Mouse (Mus musculus): ENCODE measurements around the gene Tmem165.

Tmem165 gene

DNA sequence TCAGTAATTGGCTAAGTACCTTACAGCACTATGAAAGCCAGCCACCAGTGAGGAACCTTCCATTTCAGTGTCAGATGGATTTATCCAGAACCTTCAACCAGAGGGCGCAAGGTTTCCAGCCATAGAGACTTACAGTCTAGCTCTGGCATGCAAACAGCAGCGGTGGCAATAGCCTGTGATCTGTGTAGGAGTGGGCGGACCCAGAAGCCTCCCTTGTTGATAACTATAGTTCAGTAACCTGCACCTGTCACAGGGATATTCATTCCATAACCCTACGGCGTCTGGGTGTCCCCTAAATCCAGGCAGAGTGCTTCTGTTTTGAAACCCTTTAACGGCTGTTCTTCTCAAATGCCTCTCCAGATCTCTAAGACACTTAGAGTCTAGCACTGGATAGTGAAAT, 24.1 kb upstream of the Tmem165 start:
- no peak for DNase-seq (ENCODE audit: low read depth, low spot score)
- 0 out of 2 replicates have a peak, but pooled peaks cover 1% of the 10 kb centered on the region for H3K36me3 ChIP-seq (ENCODE audit: control insufficient read depth, insufficient read depth, low read length, poor library complexity, severe bottlenecking)
- H3K27me3 ChIP-seq (ENCODE audit: control insufficient read depth, insufficient read depth, low read length, poor library complexity, severe bottlenecking), result no peaks in the 10 kb centered on the region

DNA sequence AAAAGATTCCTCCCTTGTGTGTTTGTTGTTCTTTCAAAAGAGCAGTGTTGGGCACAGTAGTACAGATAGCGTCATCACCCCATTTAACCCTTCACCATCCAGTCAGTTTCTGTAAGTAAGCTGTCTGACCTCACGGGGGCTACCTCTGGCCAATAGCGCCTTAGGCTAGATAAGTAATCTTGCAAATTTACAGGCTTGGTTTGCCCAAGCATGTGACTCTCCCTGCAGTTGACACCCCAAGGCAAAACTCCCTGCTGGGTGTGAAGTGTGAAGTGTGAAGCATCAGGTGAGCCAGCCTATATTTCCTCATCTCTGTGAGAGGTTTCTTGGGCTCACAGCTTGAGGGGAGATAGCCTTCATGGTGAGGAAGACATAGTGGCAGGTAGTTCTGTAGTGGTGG, 23.6 kb upstream of the Tmem165 start:
- no peak for DNase-seq (ENCODE audit: low read depth, low spot score)
- no peaks in the 10 kb centered on the region for H3K27me3 ChIP-seq (ENCODE audit: control insufficient read depth, insufficient read depth, low read length, poor library complexity, severe bottlenecking)
- 0 out of 2 replicates have a peak, but pooled peaks cover 1% of the 10 kb centered on the region for H3K36me3 ChIP-seq (ENCODE audit: control insufficient read depth, insufficient read depth, low read length, poor library complexity, severe bottlenecking)

DNA sequence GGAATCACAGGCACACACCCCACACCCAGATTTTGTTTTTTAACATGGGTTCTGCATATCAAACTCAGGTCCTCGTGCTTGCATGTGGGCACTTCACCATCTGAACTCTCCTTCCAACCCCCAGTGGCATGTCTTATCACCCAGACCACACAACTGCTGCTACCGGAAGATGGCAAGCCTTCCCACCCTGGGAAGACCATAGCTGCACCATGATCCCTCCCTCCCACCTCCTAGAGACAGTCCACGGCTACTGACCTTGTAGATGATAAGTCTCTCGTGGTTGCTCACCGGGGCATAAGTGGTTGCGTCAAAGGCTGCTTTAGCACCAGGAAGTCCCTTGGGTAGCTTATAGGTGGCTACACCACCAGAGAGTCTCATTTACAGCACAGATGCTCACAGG, 22.2 kb upstream of the Tmem165 start:
- DNase-seq (ENCODE audit: low read depth, low spot score), result no peak
- Histone ChIP-seq H3K36me3 (ENCODE audit: control insufficient read depth, insufficient read depth, low read length, poor library complexity, severe bottlenecking) (no peaks in the 10 kb centered on the region), H3K27me3 (ENCODE audit: control insufficient read depth, insufficient read depth, low read length, poor library complexity, severe bottlenecking) (no peaks in the 10 kb centered on the region)

DNA sequence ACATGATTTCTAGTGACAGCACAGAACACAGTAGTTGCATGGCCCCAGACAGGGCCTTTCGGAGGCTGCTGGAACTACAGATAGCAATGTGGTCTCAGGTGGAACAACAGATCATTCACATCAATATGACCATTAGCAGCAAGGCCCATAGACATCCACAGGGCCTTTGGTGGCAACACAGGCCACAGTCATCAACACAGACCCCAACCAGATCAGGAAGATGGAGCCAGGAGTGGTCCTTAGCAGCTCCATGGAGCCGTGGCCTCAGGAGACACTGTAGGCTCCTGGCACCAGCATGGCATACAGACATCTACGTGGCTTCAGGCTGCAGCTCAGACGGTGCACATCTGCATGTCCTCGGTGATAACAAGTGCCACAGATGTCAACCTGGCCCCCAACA, 20.8 kb upstream of the Tmem165 start:
- H3K36me3 ChIP-seq (ENCODE audit: control insufficient read depth, insufficient read depth, low read length, poor library complexity, severe bottlenecking), result no peaks in the 10 kb centered on the region
- no peak for DNase-seq (ENCODE audit: low read depth, low spot score)
- no peaks in the 10 kb centered on the region for H3K27me3 ChIP-seq (ENCODE audit: control insufficient read depth, insufficient read depth, low read length, poor library complexity, severe bottlenecking)

DNA sequence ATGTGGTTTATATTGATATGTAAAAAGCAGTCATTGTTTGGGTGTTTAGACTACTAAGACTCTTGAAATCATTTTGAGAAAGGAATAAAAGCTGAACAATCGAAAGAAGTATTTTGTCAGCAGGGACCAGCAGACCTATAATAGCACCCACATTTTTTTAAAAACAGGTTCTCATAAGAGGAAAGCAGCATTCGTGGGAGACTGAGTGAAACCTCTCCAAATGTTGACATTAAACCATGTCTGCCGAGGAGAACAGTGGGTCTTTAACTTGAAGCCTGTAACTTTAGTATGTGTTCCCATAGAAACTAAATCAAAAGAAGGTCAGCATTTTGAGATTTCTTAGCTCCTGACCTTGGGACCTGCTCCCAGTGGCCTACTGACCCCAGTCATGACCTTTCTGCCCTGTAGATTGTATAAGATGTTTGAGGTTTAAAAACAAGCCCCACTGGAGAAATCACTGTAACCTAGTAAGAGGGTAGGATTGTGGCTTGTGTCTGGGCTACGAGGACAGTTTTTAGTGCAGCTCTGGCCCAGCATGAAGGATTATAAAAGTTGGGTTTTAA, 19.8 kb upstream of the Tmem165 start:
- DNase-seq (ENCODE audit: low read depth, low spot score), result no peak
- Histone ChIP-seq H3K27me3 (ENCODE audit: control insufficient read depth, insufficient read depth, low read length, poor library complexity, severe bottlenecking) (no peaks in the 10 kb centered on the region), H3K36me3 (ENCODE audit: control insufficient read depth, insufficient read depth, low read length, poor library complexity, severe bottlenecking) (no peaks in the 10 kb centered on the region)

DNA sequence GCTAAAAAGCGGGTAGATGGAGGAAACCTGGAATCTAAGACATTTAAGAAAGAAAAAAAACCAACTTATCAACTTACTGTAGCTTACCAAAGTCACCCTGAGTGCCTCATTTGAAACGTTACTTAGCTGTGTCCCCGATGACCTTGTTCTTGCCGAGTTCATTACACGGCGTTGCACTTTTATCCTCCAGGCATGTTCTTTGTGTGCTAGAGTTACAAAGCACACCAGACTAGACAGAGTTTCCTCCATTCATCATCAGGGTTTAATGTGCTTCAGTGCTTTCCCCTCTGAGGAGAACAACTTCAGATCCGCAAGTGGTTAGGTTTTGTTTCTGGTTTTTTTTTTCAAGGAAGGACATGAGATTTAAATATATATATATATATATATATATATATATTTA, 18.9 kb upstream of the Tmem165 start:
- Histone ChIP-seq H3K27me3 (ENCODE audit: control insufficient read depth, insufficient read depth, low read length, poor library complexity, severe bottlenecking) (no peaks in the 10 kb centered on the region), H3K36me3 (ENCODE audit: control insufficient read depth, insufficient read depth, low read length, poor library complexity, severe bottlenecking) (no peaks in the 10 kb centered on the region)
- DNase-seq (ENCODE audit: low read depth, low spot score), result no peak

DNA sequence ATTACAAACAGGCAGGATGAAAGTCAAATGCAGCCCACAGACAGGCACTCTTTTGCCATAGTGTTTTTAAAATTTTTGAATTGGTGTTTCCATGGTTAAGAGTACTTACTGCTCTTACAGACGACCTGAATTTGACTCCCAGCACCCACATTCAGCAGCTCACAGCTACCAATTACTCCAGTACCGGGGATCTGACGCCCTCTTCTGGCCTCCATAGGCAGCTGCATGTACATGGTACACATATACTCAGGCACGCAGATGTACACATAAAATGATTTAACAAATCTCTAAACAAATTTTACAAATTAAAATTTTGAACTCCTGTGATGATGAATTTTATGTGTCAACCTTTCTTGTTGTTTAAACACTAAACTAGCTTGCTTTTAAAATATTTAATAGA, 13.2 kb upstream of the Tmem165 start:
- no peak for DNase-seq (ENCODE audit: low read depth, low spot score)
- Histone ChIP-seq H3K27me3 (ENCODE audit: control insufficient read depth, insufficient read depth, low read length, poor library complexity, severe bottlenecking) (no peaks in the 10 kb centered on the region), H3K36me3 (ENCODE audit: control insufficient read depth, insufficient read depth, low read length, poor library complexity, severe bottlenecking) (no peaks in the 10 kb centered on the region)

DNA sequence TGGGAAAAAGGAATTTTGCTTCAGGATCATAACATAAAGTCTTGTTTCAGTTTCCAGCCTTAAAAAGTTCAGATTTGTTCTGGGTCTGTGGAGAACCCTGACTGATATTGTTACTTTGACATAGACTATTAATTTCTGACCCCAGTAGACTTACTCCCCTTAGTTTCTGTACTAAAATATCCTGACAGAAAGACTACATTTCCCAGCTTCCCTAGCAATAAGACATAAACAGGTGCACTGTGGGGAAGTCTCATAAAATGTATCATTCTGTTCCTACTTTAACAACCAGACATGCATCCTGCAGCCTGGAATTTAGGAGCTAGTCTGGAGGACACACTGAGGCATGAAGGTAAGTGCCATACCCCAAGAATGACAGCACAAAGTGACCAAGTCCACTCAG, 12.6 kb upstream of the Tmem165 start:
- Histone ChIP-seq H3K36me3 (ENCODE audit: control insufficient read depth, insufficient read depth, low read length, poor library complexity, severe bottlenecking) (no peaks in the 10 kb centered on the region), H3K27me3 (ENCODE audit: control insufficient read depth, insufficient read depth, low read length, poor library complexity, severe bottlenecking) (no peaks in the 10 kb centered on the region)
- no peak for DNase-seq (ENCODE audit: low read depth, low spot score)

DNA sequence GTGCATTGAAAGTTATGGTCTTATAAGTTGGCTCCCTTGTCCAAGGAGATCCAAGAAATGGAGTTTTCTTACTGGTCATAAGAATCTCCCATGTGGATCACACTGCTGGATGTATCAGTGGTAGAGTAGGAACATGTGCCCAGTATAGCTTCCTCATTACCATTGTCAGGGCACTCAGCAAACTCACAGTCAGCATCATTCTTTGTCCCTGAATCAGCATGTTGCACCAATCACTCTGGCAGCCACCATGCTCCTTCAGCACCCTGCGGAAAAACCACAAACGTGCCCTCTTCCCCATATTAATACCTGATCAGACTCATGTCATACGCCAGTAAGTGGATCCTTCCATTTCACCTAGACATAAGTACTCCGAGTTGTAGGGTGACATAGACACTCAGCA, 8.6 kb upstream of the Tmem165 start:
- H3K36me3 ChIP-seq (ENCODE audit: control insufficient read depth, insufficient read depth, low read length, poor library complexity, severe bottlenecking), result no peaks in the 10 kb centered on the region
- H3K27me3 ChIP-seq (ENCODE audit: control insufficient read depth, insufficient read depth, low read length, poor library complexity, severe bottlenecking), result no peaks in the 10 kb centered on the region
- DNase-seq (ENCODE audit: low read depth, low spot score), result no peak

DNA sequence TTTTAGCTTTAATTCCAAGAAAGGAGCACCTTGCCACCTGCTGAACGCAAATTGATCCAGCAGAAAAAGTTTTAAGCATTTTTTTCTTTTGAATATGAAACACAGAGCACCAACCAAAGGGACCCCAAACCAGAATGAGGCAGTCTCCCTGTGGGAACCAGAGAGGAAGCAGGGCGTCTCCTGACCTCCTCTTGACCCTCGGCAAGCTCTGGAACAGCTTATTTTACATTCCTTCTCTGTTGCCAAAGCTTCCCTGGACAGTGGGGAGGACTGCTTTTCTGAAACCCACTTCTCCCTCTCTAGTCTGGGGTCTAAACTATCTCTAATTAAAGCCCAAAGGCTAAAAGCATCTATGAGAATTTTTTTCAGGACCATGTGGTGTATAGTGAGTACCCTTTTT, 7.3 kb upstream of the Tmem165 start:
- no peak for DNase-seq (ENCODE audit: low read depth, low spot score)
- H3K27me3 ChIP-seq (ENCODE audit: control insufficient read depth, insufficient read depth, low read length, poor library complexity, severe bottlenecking), result no peaks in the 10 kb centered on the region
- no peaks in the 10 kb centered on the region for H3K36me3 ChIP-seq (ENCODE audit: control insufficient read depth, insufficient read depth, low read length, poor library complexity, severe bottlenecking)

DNA sequence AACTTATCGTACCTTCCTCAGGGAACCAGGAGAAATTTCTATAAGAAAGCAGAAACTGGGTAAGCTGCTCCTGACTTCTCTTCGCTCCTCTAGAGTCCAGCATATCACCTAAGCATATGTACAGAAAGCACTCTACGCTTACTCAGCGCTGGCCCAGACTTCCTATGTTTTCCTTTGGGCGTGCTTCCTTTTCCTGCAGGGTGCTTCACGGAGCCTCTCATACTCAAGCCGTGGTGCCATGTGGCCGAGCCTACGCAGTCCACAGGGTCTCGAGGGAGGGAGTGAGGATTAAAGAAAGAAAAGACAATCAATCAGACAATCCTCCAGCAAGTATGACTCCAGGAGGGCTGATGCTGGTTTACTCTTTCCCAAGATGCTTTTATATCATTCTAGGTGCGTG, 6.8 kb upstream of the Tmem165 start:
- no peak for DNase-seq (ENCODE audit: low read depth, low spot score)
- Histone ChIP-seq H3K36me3 (ENCODE audit: control insufficient read depth, insufficient read depth, low read length, poor library complexity, severe bottlenecking) (no peaks in the 10 kb centered on the region), H3K27me3 (ENCODE audit: control insufficient read depth, insufficient read depth, low read length, poor library complexity, severe bottlenecking) (no peaks in the 10 kb centered on the region)

DNA sequence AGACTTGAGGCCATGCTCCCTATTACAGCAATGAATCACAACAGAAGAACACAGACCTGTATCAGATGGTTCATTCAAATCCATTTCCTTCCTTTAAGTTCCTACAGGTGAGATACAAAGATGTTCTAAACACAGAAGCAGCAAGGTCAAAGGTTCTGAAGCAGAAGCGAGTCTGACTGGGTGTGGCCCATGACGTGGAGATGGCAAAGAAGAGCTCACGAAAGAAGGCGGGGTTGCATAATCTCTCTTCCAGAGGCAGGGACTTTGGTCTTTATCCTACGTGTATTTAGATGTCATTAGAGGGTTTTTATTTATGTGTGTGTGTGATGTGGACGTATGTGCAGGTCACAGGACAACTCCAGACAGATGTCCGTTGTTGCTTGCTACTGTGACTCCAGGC, 6.0 kb upstream of the Tmem165 start:
- no peak for DNase-seq (ENCODE audit: low read depth, low spot score)
- no peaks in the 10 kb centered on the region for H3K27me3 ChIP-seq (ENCODE audit: control insufficient read depth, insufficient read depth, low read length, poor library complexity, severe bottlenecking)

DNA sequence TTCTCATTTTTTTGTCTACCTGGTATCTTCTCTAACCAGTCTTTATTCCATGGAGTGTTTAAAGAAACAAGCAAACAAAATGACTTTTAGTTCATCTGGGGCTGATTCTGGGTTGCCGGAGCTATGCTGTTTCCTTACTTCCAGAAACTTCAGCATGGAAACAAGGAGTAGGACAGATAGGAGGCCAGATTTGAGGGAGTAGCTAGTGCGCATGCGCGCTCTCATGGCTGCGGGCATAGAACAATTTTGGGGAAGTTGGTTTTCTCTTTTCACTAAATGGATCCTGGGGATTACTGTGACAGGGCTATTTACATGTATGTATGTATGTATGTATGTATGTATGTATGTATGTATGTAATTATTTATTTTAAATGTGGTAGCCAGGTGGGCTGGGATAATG, 4.5 kb upstream of the Tmem165 start:
- Histone ChIP-seq H3K36me3 (ENCODE audit: control insufficient read depth, insufficient read depth, low read length, poor library complexity, severe bottlenecking) (no peaks in the 10 kb centered on the region), H3K27me3 (ENCODE audit: control insufficient read depth, insufficient read depth, low read length, poor library complexity, severe bottlenecking) (no peaks in the 10 kb centered on the region)
- DNase-seq (ENCODE audit: low read depth, low spot score), result no peak

More for the DNA sequence above, 6.0 kb upstream of the Tmem165 start:
- no peaks in the 10 kb centered on the region for H3K36me3 ChIP-seq (ENCODE audit: control insufficient read depth, insufficient read depth, low read length, poor library complexity, severe bottlenecking)

DNA sequence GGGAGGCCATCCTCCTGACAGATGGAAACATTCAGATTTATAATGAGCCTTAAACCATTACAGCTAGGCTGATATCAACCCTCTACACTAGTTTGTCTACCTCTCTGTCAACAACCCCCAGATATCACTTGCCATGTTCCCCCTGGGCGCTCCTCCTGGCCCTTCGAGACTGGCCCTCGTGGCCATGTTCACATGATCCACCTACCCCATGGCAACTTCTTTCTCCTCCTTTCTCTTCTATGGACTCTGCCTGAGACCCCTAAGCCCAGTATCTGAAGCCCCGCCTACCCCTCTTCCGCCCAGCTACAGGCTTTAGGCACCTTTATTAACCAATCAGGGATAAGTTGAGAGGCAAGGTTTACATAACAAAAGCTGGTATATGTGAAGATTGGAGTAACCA, 3.9 kb upstream of the Tmem165 start:
- Histone ChIP-seq H3K36me3 (ENCODE audit: control insufficient read depth, insufficient read depth, low read length, poor library complexity, severe bottlenecking) (no peaks in the 10 kb centered on the region), H3K27me3 (ENCODE audit: control insufficient read depth, insufficient read depth, low read length, poor library complexity, severe bottlenecking) (no peaks in the 10 kb centered on the region)

DNA sequence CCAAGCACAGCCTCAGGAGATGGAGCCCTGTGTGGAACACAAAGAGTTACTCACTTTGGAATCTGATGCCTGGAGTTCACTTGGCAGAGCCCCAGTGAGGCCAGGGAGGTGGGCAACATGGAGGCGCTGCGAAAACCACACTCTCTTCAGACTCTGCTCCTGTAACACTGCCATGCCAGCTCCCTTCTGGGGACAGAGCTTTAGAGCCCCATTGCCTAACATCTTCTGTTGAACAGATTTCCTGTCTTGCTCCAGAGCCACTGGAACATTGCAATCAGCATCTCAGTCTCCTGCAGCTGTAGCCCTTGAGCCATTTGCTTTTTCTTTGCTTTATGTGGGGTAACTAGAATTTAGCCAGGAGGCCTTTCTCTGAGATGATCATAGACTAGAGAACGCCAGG, 1.4 kb upstream of the Tmem165 start:
- no peak for DNase-seq (ENCODE audit: low read depth, low spot score)
- Histone ChIP-seq H3K36me3 (ENCODE audit: control insufficient read depth, insufficient read depth, low read length, poor library complexity, severe bottlenecking) (no peaks in the 10 kb centered on the region), H3K27me3 (ENCODE audit: control insufficient read depth, insufficient read depth, low read length, poor library complexity, severe bottlenecking) (no peaks in the 10 kb centered on the region)

More for the DNA sequence above, 3.9 kb upstream of the Tmem165 start:
- no peak for DNase-seq (ENCODE audit: low read depth, low spot score)

DNA sequence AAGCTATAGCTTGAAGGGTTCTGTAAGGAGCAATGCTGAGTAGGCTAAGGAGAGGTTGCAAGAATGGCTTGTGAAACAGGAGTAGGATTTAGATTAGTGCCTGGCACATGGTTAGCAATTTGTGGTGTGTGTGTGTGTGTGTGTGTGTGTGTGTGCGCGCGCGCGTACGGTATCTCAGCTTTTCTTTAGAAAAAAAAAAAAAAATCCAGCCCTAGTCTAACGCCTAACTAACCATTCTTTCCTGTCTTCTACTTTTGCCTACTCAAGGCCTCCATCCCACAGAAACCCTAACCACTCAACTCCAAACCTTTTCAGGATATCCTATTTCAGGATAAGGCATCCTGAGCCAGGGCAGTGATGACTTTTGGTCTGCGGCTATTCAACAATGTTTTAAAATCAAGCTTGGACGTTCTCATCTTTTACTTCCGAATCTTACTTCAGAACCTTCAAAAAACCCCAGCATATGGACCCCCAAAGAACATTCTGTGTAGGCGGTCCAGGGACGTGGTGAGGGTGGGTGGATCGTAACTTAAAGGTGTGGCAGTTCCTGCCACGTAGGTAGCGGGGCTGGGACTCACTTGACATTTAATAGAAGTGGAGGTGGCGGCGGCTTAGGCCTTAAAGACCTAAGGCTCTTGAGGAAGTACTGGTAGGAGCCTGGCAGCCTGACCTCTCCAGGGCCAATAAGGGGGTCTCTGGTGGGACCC, 484 bp upstream of the Tmem165 start:
- no peak for DNase-seq (ENCODE audit: low read depth, low spot score)
- H3K27me3 ChIP-seq (ENCODE audit: control insufficient read depth, insufficient read depth, low read length, poor library complexity, severe bottlenecking), result no peaks in the 10 kb centered on the region
- H3K36me3 ChIP-seq (ENCODE audit: control insufficient read depth, insufficient read depth, low read length, poor library complexity, severe bottlenecking), result no peaks in the 10 kb centered on the region
